Mouse (Mus musculus) limb, embryonic 10.5 days (tissue): ENCODE measurements around the gene Pkp3. TPM values are rescaled to one million over a fixed set of nuclear protein-coding genes. Genes with fewer than 3 reads are reported as not detected.

ENCODE experiments used
- DNase-seq: peaks from one replicate; pipeline ENCODE4 v3.0.0-alpha.2; 2017; ENCODE audit warnings: low spot score
- H3K27ac ChIP-seq: fragments of 300-500 bp; sonication (generic); 2 replicates; pipeline ENCODE4 v1.5.1; 2016; ENCODE audit warnings: mild to moderate bottlenecking
- H3K27me3 ChIP-seq: fragments of 300-500 bp; sonication (generic); 2 replicates; pipeline ENCODE4 v1.6.1; 2016; ENCODE audit warnings: low read depth, mild to moderate bottlenecking; ENCODE audit not compliant: poor library complexity, severe bottlenecking
- H3K36me3 ChIP-seq: fragments of 300-500 bp; sonication (generic); 2 replicates; pipeline ENCODE4 v1.6.1; 2016; ENCODE audit warnings: mild to moderate bottlenecking, moderate library complexity
- H3K4me1 ChIP-seq: fragments of 300-500 bp; sonication (generic); 2 replicates; pipeline ENCODE4 v1.6.1; 2016
- H3K4me3 ChIP-seq: fragments of 300-500 bp; sonication (generic); 2 replicates; pipeline ENCODE4 v1.5.1; 2016; ENCODE audit warnings: mild to moderate bottlenecking, moderate library complexity
- H3K9me3 ChIP-seq: fragments of 300-500 bp; sonication (generic); replicated peaks from 2 replicates; pipeline ENCODE4 v1.6.1; 2016; ENCODE audit warnings: mild to moderate bottlenecking
- WGBS: fragments of 180-500 bp; shearing (Covaris S2); methylation state at CpG from one replicate; pipeline ENCODE4 v1.1.7; 2016; 5-methylcytosine and 5-hydroxymethylcytosine counted together
- polyA plus RNA-seq: library from polyadenylated mRNA; unstranded; fragments of >200 nt; fragmentation: Nextera tagmentation; extraction: Ambion mirVana; gene quantifications from 2 replicates; pipeline ENCODE4 v1.2.1, GENCODE M21; 2016

Gene Pkp3
- polyA plus RNA-seq, 1 experiment from 2014 or later: 8.2 TPM

GRCm38 (mm10) chr7:141060426-141061242 is 17.4 kb upstream of the Pkp3 start, which contains the start of gene B4galnt4:
B4galnt4 (plus strand) TSS chr7:141061104.
- peak; percentile 91 for DNase-seq
- peaks cover 26% of the 10 kb centered on the region for H3K4me1 ChIP-seq
- peak within 1 kb of the TSS; percentile 90 for H3K4me3 ChIP-seq
- 0 out of 2 replicates have a peak, but pooled peaks cover 5% of the 10 kb centered on the region for H3K27me3 ChIP-seq
- peaks cover 51% of the 10 kb centered on the region for H3K36me3 ChIP-seq
- 0 out of 2 replicates have a peak, but pooled peaks cover 2% of the 10 kb centered on the region for H3K9me3 ChIP-seq
- peak within 1 kb of the TSS; percentile 98 for H3K27ac ChIP-seq
- 2% methylated on average over 72 of the region's 72 CpGs for WGBS

DNA sequence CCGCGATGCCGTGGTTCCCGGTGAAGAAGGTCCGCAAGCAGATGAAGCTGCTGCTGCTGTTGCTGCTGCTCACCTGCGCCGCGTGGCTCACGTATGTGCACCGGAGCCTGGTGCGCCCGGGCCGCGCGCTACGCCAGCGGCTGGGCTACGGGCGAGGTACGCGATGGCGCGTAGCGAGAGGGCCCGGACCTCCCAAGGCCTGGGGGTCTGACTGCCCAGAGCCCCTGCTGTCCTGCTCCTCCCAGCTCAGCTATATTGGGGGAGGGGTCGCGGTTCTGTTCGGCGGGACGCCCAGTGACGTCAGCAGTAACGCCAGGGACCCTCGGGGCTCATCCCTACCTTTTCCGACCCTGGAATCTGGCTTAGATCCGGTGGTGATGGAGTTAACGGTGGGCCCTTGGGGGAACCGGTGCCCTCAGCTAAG is 16.7 kb upstream of the Pkp3 start:
- Histone ChIP-seq H3K27ac (peak overlapping the region; percentile 98), H3K36me3 (peaks cover 53% of the 10 kb centered on the region), H3K9me3 (no peaks in the 10 kb centered on the region), H3K4me1 (peaks cover 26% of the 10 kb centered on the region), H3K4me3 (peak overlapping the region; percentile 90), H3K27me3 (0 out of 2 replicates have a peak, but pooled peaks cover 5% of the 10 kb centered on the region)
- WGBS: under 1% methylated on average over 37 of the region's 37 CpGs
- DNase-seq: peak; percentile 73

- Histone ChIP-seq H3K9me3 (no peaks in the 10 kb centered on the region), H3K27me3 (0 out of 2 replicates have a peak, but pooled peaks cover 5% of the 10 kb centered on the region), H3K27ac (no peak overlapping the region), H3K4me3 (peak overlapping the region; percentile 90; the same call in 1 of the 2 replicates), H3K36me3 (peaks cover 54% of the 10 kb centered on the region), H3K4me1 (peaks cover 26% of the 10 kb centered on the region)
- 89% methylated on average over 7 of the region's 7 CpGs for WGBS
- no peak for DNase-seq
These were observed 15.5 kb upstream of the Pkp3 start for GRCm38 (mm10) chr7:141062525-141062924.

GRCm38 (mm10) chr7:141063353-141063752 is 14.7 kb upstream of the Pkp3 start:
- Histone ChIP-seq H3K4me1 (peaks cover 26% of the 10 kb centered on the region), H3K36me3 (peaks cover 62% of the 10 kb centered on the region), H3K4me3 (no peak overlapping the region), H3K27me3 (peaks cover 13% of the 10 kb centered on the region), H3K9me3 (no peaks in the 10 kb centered on the region), H3K27ac (no peak overlapping the region)
- no peak for DNase-seq
- WGBS: 91% methylated on average over 3 of the region's 3 CpGs

DNA sequence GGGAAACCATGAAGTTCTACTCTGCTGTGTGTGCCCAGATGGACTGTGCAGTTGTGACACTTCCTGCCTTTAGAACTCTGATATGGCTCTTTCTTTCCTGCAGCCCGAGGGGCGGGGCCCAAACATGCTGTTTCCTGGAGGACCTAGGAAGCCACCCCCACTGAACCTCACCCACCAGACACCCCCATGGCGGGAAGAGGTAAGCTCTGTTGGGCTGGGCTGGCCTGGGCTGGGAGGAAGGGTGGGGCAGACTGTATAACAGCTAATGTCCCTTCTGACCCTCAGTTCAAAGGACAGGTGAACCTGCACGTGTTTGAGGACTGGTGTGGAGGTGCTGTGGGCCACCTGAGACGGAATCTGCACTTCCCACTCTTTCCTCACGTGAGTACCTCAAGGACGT is 13.8 kb upstream of the Pkp3 start:
- H3K4me3 ChIP-seq: no peak overlapping the region
- no peaks in the 10 kb centered on the region for H3K9me3 ChIP-seq
- H3K4me1 ChIP-seq: peaks cover 26% of the 10 kb centered on the region
- no peak overlapping the region for H3K27ac ChIP-seq
- peaks cover 65% of the 10 kb centered on the region for H3K36me3 ChIP-seq
- DNase-seq: no peak
- 80% methylated on average over 7 of the region's 7 CpGs for WGBS
- H3K27me3 ChIP-seq: peaks cover 17% of the 10 kb centered on the region

- 95% methylated on average over 7 of the region's 7 CpGs for WGBS
- no peak overlapping the region for H3K4me3 ChIP-seq
- DNase-seq: no peak
- peaks cover 28% of the 10 kb centered on the region for H3K4me1 ChIP-seq
- no peaks in the 10 kb centered on the region for H3K9me3 ChIP-seq
- H3K27ac ChIP-seq: no peak overlapping the region
- H3K36me3 ChIP-seq: peaks cover 65% of the 10 kb centered on the region
- H3K27me3 ChIP-seq: peaks cover 18% of the 10 kb centered on the region
These were observed 13.4 kb upstream of the Pkp3 start for GRCm38 (mm10) chr7:141064576-141064975.

DNA sequence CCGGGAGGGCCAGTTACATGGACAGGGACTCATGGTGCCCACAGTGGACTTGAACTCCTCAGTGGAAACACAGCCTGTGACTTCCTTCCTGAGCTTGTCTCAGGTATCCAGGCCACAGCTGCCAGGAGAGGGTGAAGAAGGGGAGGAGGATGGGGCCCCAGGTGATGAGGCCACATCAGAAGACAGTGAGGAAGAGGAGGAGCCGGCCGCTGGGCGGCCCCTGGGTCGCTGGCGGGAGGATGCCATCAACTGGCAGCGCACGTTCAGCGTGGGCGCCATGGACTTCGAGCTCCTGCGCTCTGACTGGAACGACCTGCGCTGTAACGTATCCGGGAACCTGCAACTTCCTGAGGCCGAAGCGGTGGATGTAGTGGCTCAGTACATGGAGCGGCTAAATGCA is 9.7 kb upstream of the Pkp3 start:
- Histone ChIP-seq H3K27ac (no peak overlapping the region), H3K4me3 (no peak overlapping the region), H3K36me3 (peaks cover 56% of the 10 kb centered on the region), H3K9me3 (no peaks in the 10 kb centered on the region), H3K4me1 (peaks cover 30% of the 10 kb centered on the region), H3K27me3 (peaks cover 35% of the 10 kb centered on the region)
- DNase-seq: no peak
- 78% methylated on average over 19 of the region's 19 CpGs for WGBS

- H3K36me3 ChIP-seq: peaks cover 37% of the 10 kb centered on the region
- peak overlapping the region; percentile 74 for H3K27ac ChIP-seq
- peak overlapping the region; percentile 51 for H3K4me3 ChIP-seq
- H3K27me3 ChIP-seq: peaks cover 35% of the 10 kb centered on the region
- WGBS: 2% methylated on average over 51 of the region's 51 CpGs
- peak; percentile 87 for DNase-seq
- no peaks in the 10 kb centered on the region for H3K9me3 ChIP-seq
- H3K4me1 ChIP-seq: peaks cover 30% of the 10 kb centered on the region
These were observed 7.8 kb upstream of the Pkp3 start for GRCm38 (mm10) chr7:141070058-141070862.

DNA sequence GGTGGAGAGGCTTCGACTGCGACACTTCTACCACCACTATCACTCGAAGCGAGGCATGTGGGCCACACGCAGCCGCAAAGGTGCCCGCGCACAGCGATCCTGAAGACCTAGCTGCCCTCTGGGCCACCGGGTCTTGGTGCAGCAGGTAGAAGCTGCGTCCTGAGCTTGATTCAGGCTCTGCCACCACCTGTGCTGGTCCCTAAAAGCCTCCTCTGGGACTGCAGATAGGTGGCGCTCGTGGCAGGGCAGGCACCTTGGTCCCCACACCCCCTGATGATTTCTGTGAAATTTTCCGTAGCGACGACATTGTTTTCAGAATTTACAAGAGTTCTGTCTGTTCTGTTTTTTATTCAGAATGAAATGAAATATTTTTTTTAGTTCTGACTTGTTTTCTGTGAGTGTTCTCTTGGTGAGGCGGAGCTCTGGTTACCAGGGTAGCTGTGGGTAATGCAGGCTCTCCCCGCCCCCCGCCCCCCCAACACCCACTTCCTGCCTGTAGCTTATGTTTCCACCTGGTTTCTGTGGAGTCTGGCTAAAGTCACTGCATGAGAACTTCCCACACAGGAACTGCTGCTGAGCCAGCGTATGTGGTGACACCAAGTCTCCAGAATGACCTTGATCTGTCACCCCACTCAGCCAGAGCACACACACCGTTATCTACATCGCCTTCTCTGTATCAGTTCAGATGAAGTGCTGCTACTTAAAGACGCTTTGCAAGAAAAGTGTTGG is 5.8 kb upstream of the Pkp3 start:
- H3K27me3 ChIP-seq: peaks cover 35% of the 10 kb centered on the region
- no peak for DNase-seq
- H3K36me3 ChIP-seq: peaks cover 17% of the 10 kb centered on the region
- no peak overlapping the region for H3K4me3 ChIP-seq
- 35% methylated on average over 23 of the region's 23 CpGs for WGBS
- no peaks in the 10 kb centered on the region for H3K9me3 ChIP-seq
- H3K4me1 ChIP-seq: peaks cover 30% of the 10 kb centered on the region
- H3K27ac ChIP-seq: no peak overlapping the region

GRCm38 (mm10) chr7:141073782-141074181 is 4.2 kb upstream of the Pkp3 start:
- 87% methylated on average over 4 of the region's 4 CpGs for WGBS
- H3K36me3 ChIP-seq: peaks cover 1% of the 10 kb centered on the region; the same call in 1 of the 2 replicates
- H3K27ac ChIP-seq: no peak overlapping the region
- peaks cover 33% of the 10 kb centered on the region for H3K4me1 ChIP-seq
- H3K27me3 ChIP-seq: peaks cover 34% of the 10 kb centered on the region
- H3K9me3 ChIP-seq: no peaks in the 10 kb centered on the region
- H3K4me3 ChIP-seq: no peak overlapping the region
- DNase-seq: no peak

- H3K27me3 ChIP-seq: peaks cover 51% of the 10 kb centered on the region
- no peak overlapping the region for H3K4me3 ChIP-seq
- WGBS: 77% methylated on average over 4 of the region's 4 CpGs
These were observed 858 bp downstream of the Pkp3 start for GRCm38 (mm10) chr7:141078876-141079275.

More at GRCm38 (mm10) chr7:141078876-141079275, 858 bp downstream of the Pkp3 start:
- peaks cover 22% of the 10 kb centered on the region for H3K4me1 ChIP-seq
- H3K36me3 ChIP-seq: no peaks in the 10 kb centered on the region
- 0 out of 2 replicates have a peak overlapping the region, but pooled peaks have one; percentile 8 for H3K27ac ChIP-seq
- H3K9me3 ChIP-seq: no peaks in the 10 kb centered on the region
- no peak for DNase-seq
